In the genomic region with DNA sequence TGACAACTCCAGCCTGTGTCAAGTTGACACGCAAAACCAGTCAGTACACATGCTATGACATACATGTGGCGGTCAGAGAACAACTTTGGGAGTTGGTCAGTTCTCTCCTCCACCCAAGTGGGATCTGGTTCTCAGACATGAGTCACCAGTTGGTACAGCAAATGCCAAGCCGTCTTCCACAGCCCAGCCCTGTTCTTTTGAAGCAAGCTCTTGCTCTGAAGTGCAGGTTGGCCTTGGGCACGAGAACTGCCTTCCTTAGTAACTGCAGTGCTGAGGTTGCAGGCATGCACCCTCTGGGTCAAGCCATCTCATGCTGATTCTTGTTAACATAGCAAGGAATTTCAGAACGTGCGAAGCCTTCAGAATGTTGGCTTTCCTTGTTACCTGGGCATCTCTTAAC, we compare ENCODE assay signal across 26 mouse cellular contexts. TPM values are rescaled to one million over a fixed set of nuclear protein-coding genes. Genes with fewer than 3 reads are reported as not detected.
DNase-seq lines count a peak whose midpoint lies in the region; ATAC-seq lines count a peak whose summit lies in the region.
"Had no signal": no experiment of that assay in that cellular context is flagged by ENCODE, and none has a peak within 500 bp of the region (broad histone marks: within the 10 kb centered on the region; RNA-seq: fewer than 3 reads in every experiment).

No protein-coding gene starts in this region.

- no peaks in the 10 kb centered on the region for H3K9me3 ChIP-seq in embryonic facial prominence, embryonic 15.5 days (replicated peaks)
- H3K9me3 ChIP-seq: forebrain, embryonic 10.5 days; hindbrain, embryonic 12.5 days had no signal

- H3K4me1 ChIP-seq in embryonic facial prominence, embryonic 15.5 days: peaks cover 38% of the 10 kb centered on the region
- H3K4me1 ChIP-seq: hindbrain, embryonic 12.5 days had no signal

- no peak for ATAC-seq in embryonic facial prominence, embryonic 15.5 days (ENCODE audit: insufficient number of reproducible peaks, low FRiP score, low TSS enrichment, low read depth)
- ATAC-seq: activated CD4-positive, CD25-positive, alpha-beta regulatory T cell, adult 4 months; forebrain, embryonic 14.5 days; hindbrain, embryonic 16.5 days; inflammation-experienced regulatory T-cells, adult 6 months; Patski had no signal

- peak overlapping the region; percentile 8; the same call in 1 of the 2 replicates for H3K27ac ChIP-seq in embryonic facial prominence, embryonic 15.5 days (replicated peaks)
- H3K27ac ChIP-seq: forebrain, embryonic 10.5 days; hindbrain, embryonic 12.5 days had no signal

- no peak overlapping the region for H3K9ac ChIP-seq in embryonic facial prominence, embryonic 15.5 days
- H3K9ac ChIP-seq: hindbrain, embryonic 12.5 days had no signal

- H3K4me3 ChIP-seq in embryonic facial prominence, embryonic 15.5 days (replicated peaks): no peak overlapping the region
- H3K4me3 ChIP-seq: erythroblast, embryonic 14.5 days; forebrain, embryonic 10.5 days; hindbrain, embryonic 12.5 days had no signal

- 63% methylated on average over 6 of the region's 6 CpGs for WGBS in embryonic facial prominence, embryonic 15.5 days

- no peaks in the 10 kb centered on the region for H3K27me3 ChIP-seq in embryonic facial prominence, embryonic 15.5 days
- H3K27me3 ChIP-seq: hindbrain, embryonic 12.5 days; Patski had no signal

- no peak overlapping the region for H3K4me2 ChIP-seq in embryonic facial prominence, embryonic 15.5 days (replicated peaks)
- H3K4me2 ChIP-seq: hindbrain, embryonic 12.5 days had no signal

- H3K36me3 ChIP-seq in embryonic facial prominence, embryonic 15.5 days: no peaks in the 10 kb centered on the region
- H3K36me3 ChIP-seq: forebrain, embryonic 10.5 days; hindbrain, embryonic 12.5 days had no signal

- DNase-seq in lung, adult 18-20 months: peak; percentile 13 to 28
- no peak for DNase-seq in lung, postnatal 10 days
- peak; percentile 50 for DNase-seq in adrenal gland, adult 2 months
- peak; percentile 20 for DNase-seq in adrenal gland, postnatal 10 days
- DNase-seq in thymus, postnatal 36 days: no peak
- DNase-seq: cerebellum, adult 11-12 months; cerebellum, adult 9-10 months; cerebellum, postnatal 25 days; gastrocnemius, postnatal 36 days; heart, adult 11 months; heart, postnatal 10 days; heart, postnatal 4 days had no signal

RNA-seq across cellular contexts. Expression of gene Rpl37a, which starts 42.1 kb away (rescaled TPM):
- total RNA-seq in adrenal gland, adult 2 months (2021): 1,000 to 10,000 TPM in 1 of 2 experiments, 100 to 1,000 TPM in 1; 836 to 1,053 TPM
- polyA plus RNA-seq in adrenal gland, adult 2 months (2012; rRNA removed): 128 and 138 TPM in 2 replicates
- 1,000 to 10,000 TPM; 1,158 to 1,169 TPM for total RNA-seq in adrenal gland, postnatal 10 days (2021)
- 1,883 and 1,967 TPM in 2 replicates for polyA plus RNA-seq in embryonic facial prominence, embryonic 15.5 days (2015; fragmentation: Nextera tagmentation; extraction: Ambion mirVana)

RNA-seq across cellular contexts. Expression of gene Ankar, which starts 52.8 kb away (rescaled TPM):
- total RNA-seq in adrenal gland, adult 2 months (2021): not detected
- polyA plus RNA-seq in adrenal gland, adult 2 months (2012; rRNA removed): not detected in 2 replicates
- not detected for total RNA-seq in adrenal gland, postnatal 10 days (2021)
- not detected in 2 replicates for polyA plus RNA-seq in embryonic facial prominence, embryonic 15.5 days (2015; fragmentation: Nextera tagmentation; extraction: Ambion mirVana)
- total RNA-seq: CH12.LX; gastrocnemius, adult 8-10 months; gastrocnemius, postnatal 36 days; heart, postnatal 10 days; heart, postnatal 4 days had no signal
- polyA plus RNA-seq: activated CD4-positive, CD25-positive, alpha-beta regulatory T cell, adult 4 months; cortical plate, adult 2 months; embryonic facial prominence, embryonic 14.5 days; erythroblast, embryonic 14.5 days; forebrain, embryonic 10.5 days; forebrain, embryonic 14.5 days; heart, embryonic 14.5 days; hindbrain, embryonic 12.5 days; hindbrain, embryonic 16.5 days; Patski had no signal

Comparison
In these comparisons a context has a peak if more than half of its experiments do, and no peak if none do; other contexts are left out.
1. DNase-seq: peak in lung, adult 18-20 months (2 of 2), adrenal gland, adult 2 months (single experiment) and adrenal gland, postnatal 10 days (single experiment); none in lung, postnatal 10 days (single experiment) and thymus, postnatal 36 days (0 of 2).